Mouse (Mus musculus): ENCODE data around the gene Gramd1b.

Gene Gramd1b

DNA sequence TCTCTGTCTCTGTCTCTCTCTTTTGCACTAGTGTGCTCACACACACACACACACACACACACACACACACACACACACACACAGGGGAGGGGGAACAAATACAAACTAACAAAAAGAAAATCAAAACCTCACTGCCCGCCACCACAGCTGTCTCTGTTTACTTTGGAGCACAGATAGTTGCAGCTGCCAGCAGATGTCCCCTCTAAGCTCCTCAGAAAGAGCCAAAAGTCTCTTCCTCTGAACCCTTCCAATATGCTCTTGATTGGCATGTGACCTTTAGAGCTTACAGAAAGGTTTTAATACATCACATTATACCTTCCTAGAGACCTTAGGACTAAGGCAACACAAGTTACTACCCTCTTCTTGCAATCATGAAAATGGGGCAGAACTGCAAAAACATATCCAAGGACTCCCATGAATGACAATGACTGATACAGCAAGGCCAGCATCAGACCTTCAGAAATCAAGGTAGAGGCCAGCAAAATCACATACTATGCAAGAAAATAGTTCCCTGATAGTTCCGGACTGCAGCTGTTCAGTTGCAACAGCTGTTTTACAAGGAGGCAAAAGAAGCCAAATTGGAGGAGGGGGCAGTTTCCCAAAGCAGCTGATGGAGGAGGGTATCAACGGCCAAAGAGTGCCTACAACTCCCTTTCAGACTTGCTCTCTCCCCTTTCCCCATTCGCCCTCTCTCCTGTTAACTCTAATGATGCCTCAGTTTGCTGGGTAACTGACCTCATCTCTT, 72.5 kb downstream of the Gramd1b start:
- DNase-seq (ENCODE audit: low read depth, low spot score): no peak

DNA sequence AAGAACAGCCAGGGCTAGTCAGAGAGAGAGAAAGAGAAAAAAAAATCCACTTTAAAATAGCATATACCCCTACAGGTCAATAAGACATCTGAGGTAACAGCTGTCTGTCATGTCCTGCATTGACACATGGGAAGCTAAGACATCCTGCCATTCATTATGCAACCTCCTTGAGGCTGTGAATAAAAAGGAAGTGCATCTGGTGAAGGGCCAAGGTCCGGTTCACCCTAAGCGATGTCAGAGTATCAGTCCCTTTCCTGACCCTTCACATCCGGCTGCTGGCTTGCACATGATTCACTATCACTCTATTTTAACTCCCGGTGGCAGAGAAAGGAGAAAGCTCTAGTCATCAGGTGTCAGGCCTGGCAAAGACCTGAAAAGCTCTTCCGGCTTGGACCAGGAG, 73.7 kb downstream of the Gramd1b start:
- DNase-seq (ENCODE audit: low read depth, low spot score): no peak

DNA sequence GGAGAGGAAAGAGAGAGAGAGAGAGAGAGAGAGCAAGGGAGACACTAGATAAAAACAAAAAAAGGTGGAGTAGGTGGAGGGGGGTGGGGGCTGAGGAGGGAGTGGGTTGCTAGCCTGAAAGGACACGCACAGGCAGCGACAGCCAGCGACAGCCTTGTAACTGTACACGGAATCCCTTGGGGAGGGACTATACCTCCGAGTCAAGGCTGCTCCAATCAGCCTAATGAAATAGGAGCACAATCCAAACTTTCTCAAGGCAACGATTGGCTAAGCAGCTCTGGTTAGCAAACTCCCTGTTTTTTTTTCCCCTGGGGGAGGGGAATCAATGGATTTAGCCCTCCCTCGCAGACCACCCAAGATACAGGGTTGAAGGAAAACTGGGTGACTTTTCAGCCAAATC, 75.0 kb downstream of the Gramd1b start:
- DNase-seq (ENCODE audit: low read depth, low spot score): no peak

DNA sequence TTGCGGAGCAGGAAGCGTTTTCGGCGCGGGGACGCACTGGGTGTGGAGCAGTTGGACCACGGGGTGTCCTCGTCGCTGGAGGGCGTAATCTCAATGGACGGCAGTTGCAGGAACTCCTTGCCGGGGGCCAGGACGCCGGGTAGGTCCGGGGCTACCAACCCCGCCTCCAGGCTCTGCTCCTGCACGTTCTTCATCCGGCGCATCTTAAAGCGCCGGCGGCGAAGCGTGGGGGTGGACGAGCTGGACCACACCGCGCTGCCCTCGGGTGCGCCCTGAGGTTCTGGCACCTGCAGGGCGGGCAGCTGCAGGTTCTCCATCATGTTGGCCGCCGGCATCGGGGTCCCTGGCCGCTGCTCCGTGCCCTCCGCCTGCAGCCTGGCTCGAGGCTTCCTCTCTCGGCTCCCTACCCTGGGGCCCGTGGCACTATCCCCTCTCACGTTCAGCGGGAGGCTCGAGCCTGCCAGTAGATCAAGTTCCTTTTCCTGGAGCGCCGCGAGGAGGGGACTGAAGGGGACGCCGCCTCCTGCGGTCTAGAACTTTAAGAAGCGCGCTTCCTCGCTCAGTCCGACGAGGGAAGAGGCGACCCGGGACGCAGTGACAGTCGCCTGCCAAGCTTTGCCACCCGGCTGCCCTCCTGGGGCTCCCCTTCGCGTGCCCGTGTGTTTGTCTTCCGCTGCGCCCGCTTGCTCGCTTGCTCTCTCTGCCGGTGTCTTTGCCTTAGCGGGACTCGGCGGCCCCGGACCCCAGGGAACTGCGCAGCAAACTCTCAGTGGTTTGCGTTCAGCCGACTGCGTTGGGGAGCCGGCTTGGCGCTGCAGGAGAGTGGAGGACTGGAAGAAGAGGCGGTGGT, 75.6 kb downstream of the Gramd1b start:
- no peak for DNase-seq (ENCODE audit: low read depth, low spot score)

DNA sequence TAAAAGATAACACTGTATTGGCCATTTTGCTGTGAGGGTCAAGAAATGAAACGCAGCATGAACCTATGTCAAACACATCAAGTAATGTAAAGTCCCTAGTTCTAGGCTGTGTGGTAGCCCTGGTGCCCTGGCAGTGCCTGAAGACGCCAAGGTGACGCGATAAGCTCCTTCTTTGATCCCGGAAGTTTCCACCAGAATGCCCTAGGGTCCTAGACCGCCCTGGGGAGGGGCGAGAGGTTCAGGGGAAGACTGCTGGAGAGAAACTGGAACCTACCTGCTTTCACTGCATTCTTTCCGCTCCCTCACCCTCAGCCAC, 76.2 kb downstream of the Gramd1b start:
- DNase-seq (ENCODE audit: low read depth, low spot score): no peak

DNA sequence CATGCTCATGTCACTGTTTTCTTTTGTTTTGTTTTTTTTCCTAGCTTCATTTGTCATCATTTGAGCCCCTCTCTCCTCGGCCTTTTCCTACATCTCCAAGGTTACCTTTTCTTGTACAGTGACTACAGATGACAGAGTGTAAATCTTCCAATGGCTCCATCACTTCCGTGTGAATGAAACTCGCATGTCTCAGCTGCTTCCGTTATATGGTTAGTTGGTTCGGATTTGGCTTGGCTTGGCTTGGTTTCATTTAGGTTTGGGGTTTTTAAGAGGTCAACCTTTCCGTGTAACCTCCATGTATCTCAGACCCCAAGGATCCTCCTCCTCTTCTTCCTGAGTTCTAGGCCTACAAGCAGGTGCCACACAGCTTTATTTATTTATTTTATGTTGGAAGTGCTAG, 77.3 kb downstream of the Gramd1b start:
- DNase-seq (ENCODE audit: low read depth, low spot score): no peak

DNA sequence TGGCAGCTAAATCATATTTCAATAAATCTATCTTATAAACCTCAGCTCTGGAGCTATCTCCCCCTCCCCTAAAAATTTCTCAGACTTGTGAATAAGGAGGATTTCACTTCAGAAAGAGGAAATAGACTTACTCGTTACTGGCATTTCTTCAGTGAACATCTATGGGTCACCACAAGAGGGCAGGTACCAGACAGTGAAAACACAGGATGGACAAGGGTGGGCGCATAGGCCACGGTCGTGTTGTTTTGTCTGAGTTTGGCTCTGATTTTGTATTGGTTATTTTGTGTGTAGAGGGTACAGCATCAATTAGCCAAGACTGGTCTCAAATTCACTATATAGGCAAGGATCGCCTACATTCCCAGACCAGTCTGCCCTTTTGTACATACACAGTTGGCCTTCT, 79.0 kb downstream of the Gramd1b start:
- no peak for DNase-seq (ENCODE audit: low read depth, low spot score)

DNA sequence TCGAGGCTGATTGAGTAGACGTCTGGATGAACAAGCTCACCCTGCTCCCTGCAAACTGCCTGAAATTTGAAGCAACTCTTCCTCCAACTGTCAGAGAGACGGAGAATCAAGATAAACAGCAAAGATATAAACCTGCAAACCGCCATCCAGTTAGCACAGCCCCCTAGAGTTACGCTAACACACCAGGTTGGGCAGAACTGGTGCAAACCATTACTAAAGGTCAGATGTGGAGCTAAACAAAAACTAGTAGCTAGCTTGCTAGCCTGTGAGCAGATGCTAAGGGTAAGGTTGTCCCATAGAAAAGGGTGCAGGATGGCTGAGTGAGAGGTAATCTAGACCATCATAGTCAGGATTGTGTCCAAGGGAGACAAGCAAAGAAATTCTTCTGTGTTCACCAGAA, 80.4 kb downstream of the Gramd1b start:
- no peak for DNase-seq (ENCODE audit: low read depth, low spot score)

DNA sequence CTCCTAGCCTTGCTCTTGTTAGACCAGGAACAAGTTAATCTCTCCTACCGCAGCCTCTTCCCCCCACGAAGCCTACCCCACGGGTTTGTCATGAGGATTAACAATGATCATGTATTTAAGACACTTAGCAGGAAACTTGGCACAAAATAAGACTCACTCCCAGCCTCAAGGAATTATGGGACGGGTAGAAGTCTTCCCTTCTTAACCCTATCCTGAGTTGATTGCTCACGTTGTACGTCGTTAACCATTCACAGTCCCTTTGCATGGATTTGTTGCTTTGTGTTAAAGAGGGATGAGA, 80.8 kb downstream of the Gramd1b start:
- no peak for DNase-seq (ENCODE audit: low read depth, low spot score)

DNA sequence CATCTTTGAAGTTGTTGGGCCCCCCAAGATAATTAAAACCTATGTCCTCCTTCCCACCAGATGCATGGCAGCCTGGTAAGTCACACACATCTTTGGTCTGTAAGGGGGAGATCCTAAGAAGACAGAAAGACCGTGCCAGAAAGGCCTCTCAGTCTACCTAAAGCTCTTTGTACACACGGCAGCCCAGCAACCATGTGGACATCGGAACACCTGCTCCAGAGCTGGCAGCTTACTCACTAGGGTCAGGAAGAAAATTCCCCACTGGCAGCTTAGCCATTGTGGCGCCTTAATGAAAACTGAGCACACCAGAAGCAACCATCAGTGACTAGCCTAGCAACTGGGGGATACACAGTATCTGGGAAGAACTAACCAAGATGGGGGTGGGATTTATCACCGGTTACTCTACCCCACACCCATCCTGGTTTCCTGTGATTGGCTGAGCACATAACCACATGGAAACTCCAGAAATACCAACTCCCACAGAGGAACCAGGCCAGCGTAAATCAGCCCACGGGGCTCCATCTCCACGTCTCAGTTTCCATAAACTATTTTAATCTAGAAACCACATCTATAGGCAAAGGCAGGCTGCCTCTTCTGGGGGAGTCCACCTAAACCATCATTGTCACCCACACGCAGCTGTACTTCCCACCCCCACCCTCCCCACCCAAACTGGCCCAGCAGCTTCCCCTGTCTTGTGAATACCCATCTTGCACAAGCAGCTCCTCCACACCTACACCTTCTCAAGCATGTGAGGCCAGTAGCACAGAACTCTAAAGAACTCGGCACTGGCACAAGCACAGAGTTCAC, 81.4 kb downstream of the Gramd1b start:
- no peak for DNase-seq (ENCODE audit: low read depth, low spot score)

DNA sequence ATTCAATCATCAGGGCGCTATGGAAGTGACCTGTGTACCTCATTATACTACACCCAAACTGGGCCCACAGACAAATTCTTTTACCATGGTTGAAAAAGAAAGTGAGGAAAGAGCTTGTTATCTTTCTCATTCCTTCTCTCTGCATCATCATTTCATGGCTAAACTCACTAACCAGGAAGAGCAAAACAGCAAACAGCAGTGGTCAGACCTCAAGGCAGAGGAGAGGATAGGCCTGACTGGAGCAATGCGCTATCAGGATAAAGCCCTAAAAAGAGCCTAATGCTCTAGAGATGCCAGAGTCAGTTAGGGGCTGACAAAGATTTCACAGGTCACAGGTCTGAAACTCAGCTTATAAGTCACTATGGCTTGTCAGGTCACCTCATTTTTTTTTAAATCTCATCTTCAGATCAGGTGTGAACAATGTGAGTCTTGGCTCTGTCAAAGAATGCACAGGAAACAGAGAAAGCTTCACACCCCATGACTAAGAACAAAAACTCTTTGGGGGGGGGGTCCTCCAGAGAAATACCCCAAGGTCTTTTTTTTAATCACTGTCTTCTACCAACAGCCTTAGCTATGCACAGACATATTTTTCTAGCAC, 82.4 kb downstream of the Gramd1b start:
- DNase-seq (ENCODE audit: low read depth, low spot score): peak; percentile 56

DNA sequence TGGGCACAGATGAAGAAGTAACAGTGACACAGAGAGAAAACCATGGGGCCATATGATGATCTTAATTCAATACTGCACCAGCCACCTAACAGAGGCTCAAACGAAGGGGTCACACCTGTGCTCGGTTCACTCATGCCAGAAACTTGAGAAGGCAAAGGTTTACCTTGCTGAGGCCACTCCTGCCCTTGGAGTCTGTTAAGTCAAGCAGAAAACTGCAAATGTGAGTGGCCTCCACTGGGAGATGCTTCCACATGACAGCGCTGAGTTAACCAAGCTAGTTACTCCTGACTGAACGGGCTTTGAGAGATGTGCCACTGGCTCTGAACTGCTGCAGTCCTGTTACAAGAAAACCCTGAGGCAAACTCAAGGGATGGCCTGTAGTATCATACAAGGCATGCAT, 83.9 kb downstream of the Gramd1b start:
- no peak for DNase-seq (ENCODE audit: low read depth, low spot score)

DNA sequence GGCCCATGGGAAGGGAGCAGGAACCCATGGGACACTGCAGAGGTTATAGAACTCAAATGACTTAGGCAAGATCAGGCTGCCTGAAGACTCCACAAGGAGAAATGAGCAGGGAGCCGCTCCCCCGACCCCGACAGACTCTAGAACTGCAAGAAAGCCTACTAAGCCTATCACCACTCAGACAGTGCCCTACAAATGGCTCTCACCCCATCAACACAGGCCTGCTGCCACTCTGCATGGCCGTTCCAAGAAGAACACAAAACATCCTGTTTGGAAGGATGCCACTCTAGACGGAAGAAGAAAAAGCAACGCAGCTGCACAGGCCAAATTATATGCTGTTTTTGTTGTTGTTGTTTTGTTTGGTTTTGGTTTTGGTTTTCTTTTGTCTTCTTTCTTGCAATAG, 86.2 kb downstream of the Gramd1b start:
- DNase-seq (ENCODE audit: low read depth, low spot score): no peak

DNA sequence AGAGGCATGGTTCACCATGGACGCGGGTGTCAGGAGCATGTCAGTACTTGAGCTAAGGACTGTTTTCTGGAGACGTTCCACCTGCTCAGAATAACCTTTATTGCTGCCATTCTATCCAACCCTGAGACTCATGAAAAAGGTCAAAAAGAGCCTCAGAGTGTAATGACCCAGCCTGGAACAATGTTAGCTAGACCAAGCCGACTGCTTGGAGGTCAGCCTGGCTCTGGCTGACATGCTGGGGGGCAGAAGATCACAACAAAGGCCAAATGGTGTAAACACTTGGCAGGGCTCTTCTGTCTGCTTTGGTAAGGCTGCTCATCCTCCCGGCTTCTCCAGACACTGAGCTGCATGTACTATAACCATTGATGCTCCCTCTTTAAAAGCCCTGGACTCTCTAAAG, 88.4 kb downstream of the Gramd1b start:
- no peak for DNase-seq (ENCODE audit: low read depth, low spot score)

DNA sequence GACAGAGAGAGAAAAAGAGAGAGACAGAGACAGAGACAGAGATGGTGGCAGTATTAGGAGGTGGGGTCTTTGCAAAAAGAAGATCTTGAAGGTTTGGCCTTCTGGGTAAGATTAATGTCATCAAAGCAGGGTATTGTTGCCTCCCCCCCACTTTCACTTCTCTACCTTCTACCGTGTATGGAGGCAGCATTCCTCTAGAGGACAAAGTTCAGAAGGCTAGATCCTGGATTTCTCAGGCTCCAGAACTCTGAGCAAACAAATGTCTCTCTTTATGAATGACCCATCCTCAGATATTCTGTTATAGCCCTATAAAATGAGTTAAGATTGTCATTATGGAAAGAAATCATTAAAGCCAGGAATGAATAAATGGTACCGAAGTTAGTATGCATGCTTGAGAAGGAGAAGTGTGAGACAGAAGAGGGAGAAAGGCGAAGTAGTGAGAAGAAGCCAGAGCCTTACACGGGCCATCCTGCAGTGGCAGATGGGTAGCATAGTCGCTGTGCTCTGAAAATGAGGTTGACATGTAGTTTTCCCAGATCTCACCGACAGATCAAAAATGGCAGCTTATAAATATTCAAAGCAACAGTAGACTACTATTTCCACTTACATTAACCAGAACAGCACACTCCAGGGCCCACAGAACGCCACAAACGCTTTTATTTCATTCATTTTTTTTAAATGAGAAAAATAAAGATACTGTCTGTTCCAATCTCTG, 91.1 kb downstream of the Gramd1b start:
- DNase-seq (ENCODE audit: low read depth, low spot score): no peak

DNA sequence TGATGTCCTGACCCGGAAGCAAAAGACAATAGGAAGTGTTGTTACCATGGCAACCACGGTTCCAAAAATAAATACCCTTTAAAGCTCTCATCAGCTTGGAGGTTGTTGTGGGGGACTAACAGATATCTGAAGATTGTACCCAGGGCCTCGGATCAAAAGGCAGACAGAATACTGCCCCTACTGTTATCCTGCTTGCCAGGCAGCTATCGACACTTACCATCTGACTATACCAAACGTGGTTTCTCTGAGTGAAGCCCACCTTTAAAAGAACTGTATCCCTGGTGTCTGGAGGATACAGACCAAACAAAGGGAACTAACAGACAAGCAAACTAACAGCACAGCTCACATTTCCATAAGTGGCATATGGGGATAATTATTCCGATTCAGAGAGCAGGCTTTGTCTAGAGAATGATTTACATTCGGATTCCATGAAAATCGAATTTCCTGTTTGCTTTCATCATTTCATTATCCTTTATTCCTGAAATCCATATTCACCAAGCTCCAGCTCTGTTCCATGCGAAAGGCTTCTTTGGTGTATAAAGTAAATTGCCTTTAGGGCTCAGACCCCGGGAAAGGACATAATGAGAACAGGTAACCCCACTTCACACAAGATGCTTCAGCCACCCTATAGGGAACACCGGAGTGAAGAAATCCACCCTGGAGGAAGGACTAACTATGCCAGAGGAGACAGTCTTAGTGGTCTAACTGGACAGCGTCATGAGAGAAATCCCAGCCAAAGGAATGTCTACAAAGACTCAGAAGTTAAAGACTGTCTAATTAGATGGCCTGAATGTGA, 92.3 kb downstream of the Gramd1b start:
- no peak for DNase-seq (ENCODE audit: low read depth, low spot score)

DNA sequence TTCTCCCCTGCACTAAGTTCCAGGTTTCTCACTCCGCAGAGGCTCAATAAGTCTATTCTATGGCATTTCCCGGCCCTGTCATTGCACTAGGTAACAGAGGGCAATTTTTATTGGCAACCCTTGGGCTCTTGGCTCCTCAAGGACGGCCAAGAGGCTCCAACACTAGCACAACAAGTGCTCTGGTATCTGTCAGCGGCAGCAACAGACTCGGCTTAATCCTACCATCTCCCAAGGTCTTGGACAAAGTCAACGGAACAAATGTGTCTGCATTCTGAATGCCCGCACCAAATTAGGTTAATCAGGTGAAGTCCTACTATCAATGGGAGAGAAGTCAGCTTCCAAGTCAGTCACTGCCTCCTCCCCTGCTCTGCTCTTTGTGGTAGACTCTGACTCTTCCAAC, 93.3 kb downstream of the Gramd1b start:
- no peak for DNase-seq (ENCODE audit: low read depth, low spot score)

DNA sequence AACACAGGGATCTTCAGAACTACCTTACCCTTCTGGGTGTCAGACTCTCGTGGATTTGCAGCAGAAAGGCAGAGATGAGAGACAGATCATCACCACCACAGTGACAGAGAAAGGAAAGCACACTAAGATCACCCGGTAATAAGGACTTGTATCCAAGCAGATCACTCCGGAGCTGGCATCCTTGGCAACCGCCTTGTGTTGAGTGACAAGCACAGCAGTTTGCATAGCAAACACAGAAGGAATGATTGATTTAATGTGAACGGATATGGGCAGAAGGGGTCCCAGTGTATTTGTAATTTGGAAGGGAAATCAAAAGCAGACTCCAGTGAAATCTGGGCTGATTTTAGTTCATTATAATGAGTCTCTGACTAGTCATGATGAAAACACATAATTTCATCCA, 97.9 kb downstream of the Gramd1b start:
- DNase-seq (ENCODE audit: low read depth, low spot score): no peak

DNA sequence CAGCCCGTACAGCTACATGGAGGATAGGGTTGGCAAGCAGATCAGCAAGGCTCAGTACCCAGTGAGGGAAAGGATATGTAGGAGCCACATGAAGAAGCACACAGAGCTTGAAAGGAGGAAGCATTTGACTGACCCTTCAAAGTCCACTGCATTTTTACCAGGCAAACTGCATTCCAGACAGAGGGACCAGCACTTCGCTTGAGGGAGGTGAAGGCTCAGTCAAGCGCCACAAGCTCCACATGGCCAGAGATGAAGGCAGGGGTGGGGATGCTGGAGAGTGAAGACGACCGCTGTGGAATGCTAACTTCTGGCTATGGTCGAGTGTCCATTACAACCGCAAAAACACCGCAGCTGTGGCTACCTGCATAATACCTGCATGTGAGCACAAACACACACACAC, 100.2 kb downstream of the Gramd1b start:
- DNase-seq (ENCODE audit: low read depth, low spot score): no peak

DNA sequence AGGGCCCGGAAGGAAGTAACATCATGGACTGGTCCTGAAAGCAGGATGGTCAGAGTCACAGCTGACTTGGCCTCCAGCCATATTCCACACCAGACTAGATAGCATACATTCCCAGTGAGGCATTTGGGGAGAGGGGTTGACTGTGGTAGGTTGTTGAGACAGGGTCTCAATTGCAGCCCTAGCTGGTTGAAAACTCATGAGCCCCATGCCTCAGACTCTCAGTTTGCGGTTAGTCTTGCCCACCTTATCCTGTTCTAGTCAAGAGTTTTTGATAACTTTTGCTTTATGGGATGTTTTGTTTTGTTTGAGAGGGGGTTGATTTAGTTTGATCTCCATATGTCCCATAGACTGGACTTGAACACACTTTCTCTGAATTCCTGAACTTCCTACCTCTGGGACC, 103.5 kb downstream of the Gramd1b start:
- no peak for DNase-seq (ENCODE audit: low read depth, low spot score)
